Mouse (Mus musculus) hindbrain, embryonic 12.5 days (tissue): ENCODE measurements around the gene Sema3f. TPM values are rescaled to one million over a fixed set of nuclear protein-coding genes. Genes with fewer than 3 reads are reported as not detected.

ENCODE experiments used
- ATAC-seq: fragments of 200-750 bp; cut with Nextera tagmentation; 2 replicates; pipeline ENCODE4 v1.8.0; 2017; ENCODE audit warnings: moderate TSS enrichment; ENCODE audit not compliant: low FRiP score
- H3K27ac ChIP-seq: fragments of 300-500 bp; sonication (generic); 2 replicates; pipeline ENCODE4 v1.5.1; 2016; ENCODE audit warnings: mild to moderate bottlenecking
- H3K27me3 ChIP-seq: fragments of 300-500 bp; sonication (generic); 2 replicates; pipeline ENCODE4 v1.6.1; 2016; ENCODE audit warnings: mild to moderate bottlenecking
- H3K36me3 ChIP-seq: fragments of 300-500 bp; sonication (generic); 2 replicates; pipeline ENCODE4 v1.6.1; 2016; ENCODE audit warnings: mild to moderate bottlenecking
- H3K4me1 ChIP-seq: fragments of 300-500 bp; sonication (generic); 2 replicates; pipeline ENCODE4 v1.6.1; 2016
- H3K4me2 ChIP-seq: fragments of 300-500 bp; sonication (generic); replicated peaks from 2 replicates; pipeline ENCODE4 v1.6.1; 2016; ENCODE audit warnings: mild to moderate bottlenecking
- H3K4me3 ChIP-seq: fragments of 300-500 bp; sonication (generic); 2 replicates; pipeline ENCODE4 v1.5.1; 2016; ENCODE audit warnings: mild to moderate bottlenecking
- H3K9ac ChIP-seq: fragments of 300-500 bp; sonication (generic); 2 replicates; pipeline ENCODE4 v1.6.1; 2016; ENCODE audit warnings: mild to moderate bottlenecking, moderate library complexity
- H3K9me3 ChIP-seq: fragments of 300-500 bp; sonication (generic); replicated peaks from 2 replicates; pipeline ENCODE4 v1.6.1; 2016; ENCODE audit warnings: mild to moderate bottlenecking
- WGBS: fragments of 180-500 bp; shearing (Covaris S2); methylation state at CpG from one replicate; pipeline ENCODE4 v1.1.7; 2016; 5-methylcytosine and 5-hydroxymethylcytosine counted together
- polyA plus RNA-seq: library from polyadenylated mRNA; unstranded; fragments of >200 nt; fragmentation: Nextera tagmentation; extraction: Ambion mirVana; gene quantifications from 2 replicates; pipeline ENCODE4 v1.2.1, GENCODE M21; 2016

Sema3f gene
- 26.8 and 28.3 TPM in 2 replicates for polyA plus RNA-seq

DNA sequence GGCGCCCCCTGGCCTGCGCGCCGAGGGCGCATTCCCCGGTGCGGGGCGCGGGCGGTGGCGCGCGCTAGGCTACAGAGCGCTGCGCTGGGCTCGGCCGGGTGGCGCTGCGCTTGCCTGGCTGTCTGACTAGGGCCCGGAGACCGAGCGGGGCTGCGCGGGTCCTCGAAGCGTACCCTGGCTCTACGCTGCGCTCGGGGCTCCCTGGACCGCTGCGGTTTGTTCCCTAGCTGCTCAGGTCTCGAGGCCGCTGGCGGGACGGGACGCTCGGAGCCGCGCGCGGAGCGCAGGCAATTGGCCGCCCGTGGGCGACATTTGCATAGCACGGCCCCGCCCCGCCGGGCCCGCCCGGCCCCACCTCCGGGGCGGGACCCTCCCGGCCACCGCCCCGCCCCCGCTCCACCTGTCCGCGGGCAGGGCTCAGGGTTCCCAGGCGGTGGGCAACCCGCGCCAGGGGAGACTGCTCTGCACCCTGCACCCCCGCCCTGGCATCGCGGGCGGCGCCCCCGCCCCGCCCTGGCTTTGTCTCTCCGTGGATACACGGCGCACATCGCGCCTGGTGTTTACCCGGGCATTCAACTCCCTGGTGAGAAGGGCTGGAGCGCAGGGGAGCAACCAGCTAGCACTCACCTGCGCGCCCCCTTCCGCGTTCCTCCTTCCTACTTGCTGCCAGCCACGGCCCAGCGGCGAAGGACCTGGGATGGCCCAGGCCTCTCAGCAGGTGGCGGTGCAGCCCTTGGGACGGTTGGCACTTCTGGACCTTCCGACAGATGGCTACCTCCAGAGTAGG, at the start of gene Sema3f:
Gene Sema3f, minus strand, starts transcription at position 779 of the 787 bp plus-strand sequence.
- ATAC-seq = peak; percentile 76
- H3K4me2 ChIP-seq = peak within 1 kb of the TSS; percentile 94
- H3K9ac ChIP-seq = peak within 1 kb of the TSS; percentile 94
- WGBS = under 1% methylated on average over 82 of the region's 86 CpGs
- peaks cover 64% of the 10 kb centered on the region for H3K4me1 ChIP-seq
- H3K27me3 ChIP-seq = peaks cover 30% of the 10 kb centered on the region
- H3K9me3 ChIP-seq = no peaks in the 10 kb centered on the region
- H3K36me3 ChIP-seq = peaks cover 6% of the 10 kb centered on the region
- peak within 1 kb of the TSS; percentile 85 for H3K4me3 ChIP-seq
- peak within 1 kb of the TSS; percentile 89 for H3K27ac ChIP-seq

GRCm38 (mm10) chr9:107759593-107759992, 49.3 kb upstream of the Sema3f start:
- WGBS = 95% methylated on average over 6 of the region's 6 CpGs
- no peak overlapping the region for H3K27ac ChIP-seq
- H3K4me1 ChIP-seq = no peaks in the 10 kb centered on the region
- ATAC-seq = no peak
- peaks cover 91% of the 10 kb centered on the region for H3K36me3 ChIP-seq
- H3K9ac ChIP-seq = no peak overlapping the region
- H3K9me3 ChIP-seq = no peaks in the 10 kb centered on the region
- no peak overlapping the region for H3K4me2 ChIP-seq
- H3K27me3 ChIP-seq = no peaks in the 10 kb centered on the region
- no peak overlapping the region for H3K4me3 ChIP-seq

DNA sequence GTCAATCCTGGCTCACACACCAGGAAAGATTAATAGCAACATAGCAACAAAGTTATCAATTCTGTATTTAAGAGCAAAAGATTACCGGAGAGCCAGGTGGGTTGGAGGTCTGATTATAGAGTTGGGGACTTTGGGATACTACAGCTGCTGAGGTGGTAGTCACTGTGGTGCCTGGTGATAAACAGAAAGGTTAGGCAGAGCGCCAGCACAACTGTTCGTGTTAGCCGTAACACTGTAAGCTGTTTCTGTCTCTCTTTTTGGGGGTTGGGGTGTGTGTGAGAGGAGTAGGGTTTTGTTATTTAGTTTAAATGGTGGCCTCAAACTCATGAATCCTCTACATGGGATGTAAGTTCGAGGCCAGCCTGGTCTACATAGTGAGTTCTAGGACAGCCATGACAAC, 40.1 kb upstream of the Sema3f start:
- Histone ChIP-seq H3K27ac (no peak overlapping the region), H3K9me3 (peaks cover 4% of the 10 kb centered on the region; the same call in 1 of the 2 replicates), H3K4me3 (no peak overlapping the region), H3K9ac (no peak overlapping the region), H3K4me2 (no peak overlapping the region), H3K4me1 (no peaks in the 10 kb centered on the region), H3K36me3 (peaks cover 95% of the 10 kb centered on the region), H3K27me3 (no peaks in the 10 kb centered on the region)
- no peak for ATAC-seq
- 95% methylated on average over 5 of the region's 5 CpGs for WGBS

GRCm38 (mm10) chr9:107748063-107748462, 37.8 kb upstream of the Sema3f start:
- no peaks in the 10 kb centered on the region for H3K4me1 ChIP-seq
- ATAC-seq = no peak
- no peak overlapping the region for H3K4me2 ChIP-seq
- H3K27me3 ChIP-seq = no peaks in the 10 kb centered on the region
- peaks cover 97% of the 10 kb centered on the region for H3K36me3 ChIP-seq
- no peak overlapping the region for H3K4me3 ChIP-seq
- no peak overlapping the region for H3K9ac ChIP-seq
- H3K27ac ChIP-seq = no peak overlapping the region
- 95% methylated on average over 3 of the region's 3 CpGs for WGBS
- peaks cover 4% of the 10 kb centered on the region; the same call in 1 of the 2 replicates for H3K9me3 ChIP-seq

GRCm38 (mm10) chr9:107747310-107747709, 37.0 kb upstream of the Sema3f start:
- 92% methylated on average over 1 of the region's 1 CpGs for WGBS
- H3K4me2 ChIP-seq = no peak overlapping the region
- H3K4me3 ChIP-seq = no peak overlapping the region
- no peaks in the 10 kb centered on the region for H3K4me1 ChIP-seq
- no peak overlapping the region for H3K9ac ChIP-seq
- H3K27ac ChIP-seq = no peak overlapping the region
- no peak for ATAC-seq
- peaks cover 98% of the 10 kb centered on the region for H3K36me3 ChIP-seq
- H3K27me3 ChIP-seq = no peaks in the 10 kb centered on the region
- peaks cover 4% of the 10 kb centered on the region; the same call in 1 of the 2 replicates for H3K9me3 ChIP-seq

GRCm38 (mm10) chr9:107746679-107747078, 36.4 kb upstream of the Sema3f start:
- H3K27ac ChIP-seq = no peak overlapping the region
- H3K27me3 ChIP-seq = no peaks in the 10 kb centered on the region

GRCm38 (mm10) chr9:107744061-107744460, 33.8 kb upstream of the Sema3f start:
- Histone ChIP-seq H3K27ac (no peak overlapping the region), H3K9me3 (peaks cover 4% of the 10 kb centered on the region; the same call in 1 of the 2 replicates), H3K36me3 (peaks cover 97% of the 10 kb centered on the region), H3K27me3 (no peaks in the 10 kb centered on the region), H3K4me1 (no peaks in the 10 kb centered on the region), H3K4me2 (no peak overlapping the region), H3K9ac (no peak overlapping the region), H3K4me3 (no peak overlapping the region)
- WGBS = 91% methylated on average over 6 of the region's 6 CpGs
- ATAC-seq = no peak

More at GRCm38 (mm10) chr9:107746679-107747078, 36.4 kb upstream of the Sema3f start:
- Histone ChIP-seq H3K4me2 (no peak overlapping the region), H3K4me3 (no peak overlapping the region), H3K4me1 (no peaks in the 10 kb centered on the region), H3K9me3 (peaks cover 4% of the 10 kb centered on the region; the same call in 1 of the 2 replicates), H3K9ac (no peak overlapping the region), H3K36me3 (peaks cover 98% of the 10 kb centered on the region)
- WGBS = 90% methylated on average over 3 of the region's 3 CpGs
- ATAC-seq = no peak

DNA sequence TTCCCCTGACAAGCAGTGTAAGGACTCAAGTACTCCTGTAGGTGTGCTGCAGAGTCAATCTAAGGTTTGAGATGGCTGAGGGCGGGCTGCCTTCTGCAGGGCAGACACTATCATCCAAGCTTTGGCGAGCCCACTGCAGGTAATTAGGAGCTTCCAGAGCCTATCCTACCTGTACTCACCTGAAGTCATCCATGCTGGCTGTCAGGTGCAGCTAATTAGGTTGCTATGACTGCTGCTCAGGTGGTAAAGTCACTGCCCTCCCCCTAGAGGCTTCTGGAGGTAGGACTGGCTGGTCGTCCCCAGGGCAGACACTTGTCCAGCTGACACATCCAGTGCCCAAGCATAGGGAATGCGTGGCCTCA, 28.5 kb upstream of the Sema3f start:
- peak overlapping the region; percentile 68 for H3K27ac ChIP-seq
- WGBS = 50% methylated on average over 4 of the region's 4 CpGs

GRCm38 (mm10) chr9:107738020-107738840, 28.0 kb upstream of the Sema3f start:
- peaks cover 45% of the 10 kb centered on the region for H3K36me3 ChIP-seq
- WGBS = 22% methylated on average over 7 of the region's 7 CpGs
- H3K27ac ChIP-seq = peak overlapping the region; percentile 68
- H3K9ac ChIP-seq = no peak overlapping the region
- H3K4me1 ChIP-seq = peaks cover 32% of the 10 kb centered on the region
- H3K4me3 ChIP-seq = no peak overlapping the region
- peak; percentile 60 for ATAC-seq
- no peak overlapping the region for H3K4me2 ChIP-seq
- no peaks in the 10 kb centered on the region for H3K9me3 ChIP-seq
- H3K27me3 ChIP-seq = no peaks in the 10 kb centered on the region

More for the DNA sequence above, 28.5 kb upstream of the Sema3f start:
- Histone ChIP-seq H3K9ac (no peak overlapping the region), H3K4me1 (peaks cover 32% of the 10 kb centered on the region), H3K27me3 (no peaks in the 10 kb centered on the region), H3K36me3 (peaks cover 51% of the 10 kb centered on the region), H3K9me3 (no peaks in the 10 kb centered on the region), H3K4me3 (no peak overlapping the region), H3K4me2 (no peak overlapping the region)
- ATAC-seq = peak; percentile 7; the same call in 1 of the 2 replicates

DNA sequence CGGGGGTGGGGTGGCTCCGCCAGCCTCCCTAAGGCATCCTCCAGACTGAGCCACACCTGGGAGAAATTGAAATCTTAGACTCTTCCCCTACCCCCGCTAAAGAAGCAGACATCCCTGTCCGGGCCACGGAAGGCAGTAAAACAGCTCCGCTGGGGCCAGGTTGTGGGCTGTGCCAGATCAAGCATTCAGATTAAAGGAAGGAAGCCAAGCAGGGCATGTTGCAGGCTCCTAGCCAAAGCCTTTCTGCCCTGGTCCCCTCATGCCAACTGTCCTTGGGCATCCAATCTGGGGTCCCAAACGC, 25.9 kb upstream of the Sema3f start:
- ATAC-seq = no peak
- Histone ChIP-seq H3K4me1 (peaks cover 35% of the 10 kb centered on the region), H3K27ac (peak overlapping the region; percentile 78)

GRCm38 (mm10) chr9:107735356-107736184, 25.3 kb upstream of the Sema3f start:
- peaks cover 41% of the 10 kb centered on the region for H3K4me1 ChIP-seq
- no peak for ATAC-seq
- 2% methylated on average over 17 of the region's 17 CpGs for WGBS
- peak overlapping the region; percentile 54 for H3K9ac ChIP-seq
- H3K27ac ChIP-seq = peak overlapping the region; percentile 78
- no peaks in the 10 kb centered on the region for H3K27me3 ChIP-seq
- H3K4me2 ChIP-seq = peak overlapping the region; percentile 44
- H3K4me3 ChIP-seq = peak overlapping the region; percentile 12; the same call in 1 of the 2 replicates
- H3K36me3 ChIP-seq = peaks cover 18% of the 10 kb centered on the region
- no peaks in the 10 kb centered on the region for H3K9me3 ChIP-seq

More for the DNA sequence above, 25.9 kb upstream of the Sema3f start:
- H3K27me3 ChIP-seq = no peaks in the 10 kb centered on the region
- H3K36me3 ChIP-seq = peaks cover 24% of the 10 kb centered on the region
- H3K4me2 ChIP-seq = peak overlapping the region; percentile 44
- H3K4me3 ChIP-seq = peak overlapping the region; percentile 12; the same call in 1 of the 2 replicates
- H3K9me3 ChIP-seq = no peaks in the 10 kb centered on the region
- under 1% methylated on average over 7 of the region's 7 CpGs for WGBS
- peak overlapping the region; percentile 54 for H3K9ac ChIP-seq
